Mouse (Mus musculus): ENCODE results near the gene Marcksl1.

Marcksl1 gene

DNA sequence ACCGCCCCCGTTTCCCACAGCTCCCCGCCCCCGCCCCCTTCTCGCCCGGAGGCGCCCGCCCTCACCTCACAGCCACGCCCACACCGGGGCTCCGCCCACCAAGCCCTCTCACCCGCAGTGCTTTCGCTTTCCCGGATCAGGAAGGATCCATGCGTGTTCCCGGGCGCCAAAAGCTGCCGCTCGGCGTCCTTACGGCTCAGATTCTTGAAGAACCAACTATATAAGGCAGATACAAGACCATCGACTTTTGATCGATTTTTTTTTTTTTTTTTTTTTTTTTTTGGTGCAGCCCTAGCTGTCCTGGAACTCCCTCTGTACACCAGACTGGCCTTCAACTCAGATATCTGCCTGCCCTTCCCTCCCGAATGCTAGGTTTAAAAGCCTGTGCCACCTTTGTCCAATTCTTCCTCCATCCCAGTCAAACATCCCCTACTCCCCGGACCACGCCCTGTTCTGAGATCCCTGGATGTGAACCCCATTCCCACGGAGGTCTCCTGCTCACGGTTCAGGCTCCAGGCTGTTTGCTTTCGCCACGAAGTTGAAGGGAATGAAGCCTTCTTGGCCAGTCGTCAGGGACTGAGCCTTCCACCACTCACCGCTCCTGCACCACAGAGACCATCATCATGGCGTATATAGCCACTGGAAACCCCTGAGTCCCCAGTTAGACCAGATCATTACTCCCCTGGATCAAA, 43.3 kb downstream of the Marcksl1 start:
- peak; percentile 91 for DNase-seq (ENCODE audit: extremely low spot score)

DNA sequence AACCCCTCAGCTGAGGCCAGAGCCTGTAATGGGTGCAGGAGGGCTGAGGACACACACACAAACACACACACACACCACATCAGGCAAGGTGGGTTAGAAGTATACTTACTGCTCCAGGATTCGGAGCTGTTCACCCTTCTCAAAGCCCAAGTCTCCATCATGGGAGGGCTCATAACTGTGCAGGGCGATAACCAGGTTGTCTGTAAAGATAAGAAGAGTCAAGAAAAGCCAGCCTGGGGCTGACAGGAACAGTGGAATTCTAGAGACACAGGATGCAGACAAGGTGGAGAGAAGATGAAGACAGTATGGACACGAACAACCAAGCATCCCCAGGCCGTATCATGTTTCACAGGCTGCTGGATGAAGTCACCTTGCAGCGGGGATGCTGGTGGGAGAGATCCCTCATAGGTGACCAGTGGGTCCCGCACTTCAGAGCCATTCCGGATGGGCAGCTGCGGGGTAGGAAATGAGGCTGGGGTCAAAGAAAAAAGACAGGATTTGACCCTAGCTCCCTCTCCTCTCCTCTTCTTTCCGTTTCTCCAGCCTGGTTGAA, 44.0 kb downstream of the Marcksl1 start:
- no peak for DNase-seq (ENCODE audit: extremely low spot score)

- DNase-seq (ENCODE audit: extremely low spot score), result no peak
Observed at GRCm38 (mm10) chr4:129558321-129558955, 45.1 kb downstream of the Marcksl1 start.

DNA sequence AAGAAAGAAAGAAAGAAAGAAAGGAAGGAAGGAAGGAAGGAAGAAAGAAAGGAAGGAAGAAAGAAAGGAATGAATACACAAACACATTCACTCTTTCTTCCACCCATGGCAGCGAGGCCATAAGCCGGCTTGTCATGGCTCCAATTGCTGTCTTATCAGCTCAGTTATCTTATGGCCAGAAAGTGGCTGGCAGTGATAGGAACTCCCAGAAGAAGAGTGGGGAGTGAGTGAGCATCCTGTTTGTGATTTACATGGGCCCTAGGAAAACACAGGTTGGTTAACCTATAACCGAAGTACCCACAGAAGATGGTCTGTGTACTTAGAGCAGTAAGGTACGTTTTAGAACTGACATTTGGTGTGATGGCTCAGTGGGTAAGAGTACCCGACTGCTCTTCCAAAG, 47.8 kb downstream of the Marcksl1 start:
- no peak for DNase-seq (ENCODE audit: extremely low spot score)

- DNase-seq (ENCODE audit: extremely low spot score), result peak; percentile 68
Observed at GRCm38 (mm10) chr4:129563718-129564117, 50.3 kb downstream of the Marcksl1 start.

- DNase-seq (ENCODE audit: extremely low spot score), result no peak
Observed at GRCm38 (mm10) chr4:129565139-129565538, 51.8 kb downstream of the Marcksl1 start.
